Mouse (Mus musculus): Measurements from ENCODE around the gene Arl2bp. TPM values are rescaled to one million over a fixed set of nuclear protein-coding genes. Genes with fewer than 3 reads are reported as not detected.

Gene Arl2bp
- 99.9 and 112 TPM in 2 replicates for total RNA-seq (2023)

DNA sequence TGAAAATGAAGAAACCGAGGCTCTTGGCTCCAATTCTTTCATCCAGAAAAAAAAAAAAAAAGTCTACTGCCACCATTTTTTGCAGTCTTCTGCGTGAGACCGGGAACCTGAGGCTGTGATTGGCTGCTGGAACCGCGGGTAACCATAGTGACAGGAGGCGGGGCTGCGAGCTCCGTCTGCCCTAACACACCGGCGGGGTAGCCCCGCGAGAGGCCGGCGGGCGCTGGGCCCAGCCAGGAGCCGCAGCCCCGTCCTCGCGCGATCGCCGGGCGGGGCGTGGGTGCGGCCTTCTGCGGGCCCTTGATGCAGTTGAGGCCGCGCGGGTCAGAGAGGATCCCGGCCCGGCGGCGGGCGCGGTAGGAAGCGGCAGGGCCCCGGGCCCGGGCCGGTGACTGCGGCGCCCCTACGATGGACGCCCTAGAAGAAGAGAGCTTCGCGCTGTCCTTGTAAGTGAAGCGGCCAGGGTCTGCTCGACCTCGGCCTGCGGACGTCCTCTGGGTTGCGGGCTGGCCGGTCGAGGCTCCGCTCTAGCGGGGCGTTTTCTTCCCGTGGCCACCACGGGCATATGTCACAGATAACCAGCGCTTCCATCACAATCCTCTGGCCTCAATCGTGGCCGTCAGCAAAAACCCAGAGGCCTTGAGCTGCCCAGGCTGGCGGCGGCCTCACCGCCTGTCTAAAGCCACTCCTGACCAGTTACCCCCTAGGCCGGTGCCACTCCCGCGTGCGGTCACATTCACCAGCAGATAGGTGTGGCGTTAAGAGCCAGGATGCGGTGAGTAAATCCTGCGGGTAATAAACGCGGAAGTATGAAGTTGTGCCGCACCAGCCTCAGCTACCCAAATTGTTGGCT is at the start of gene Arl2bp:
Arl2bp (plus strand) TSS at position 145 of the 853 bp plus-strand sequence.

DNA sequence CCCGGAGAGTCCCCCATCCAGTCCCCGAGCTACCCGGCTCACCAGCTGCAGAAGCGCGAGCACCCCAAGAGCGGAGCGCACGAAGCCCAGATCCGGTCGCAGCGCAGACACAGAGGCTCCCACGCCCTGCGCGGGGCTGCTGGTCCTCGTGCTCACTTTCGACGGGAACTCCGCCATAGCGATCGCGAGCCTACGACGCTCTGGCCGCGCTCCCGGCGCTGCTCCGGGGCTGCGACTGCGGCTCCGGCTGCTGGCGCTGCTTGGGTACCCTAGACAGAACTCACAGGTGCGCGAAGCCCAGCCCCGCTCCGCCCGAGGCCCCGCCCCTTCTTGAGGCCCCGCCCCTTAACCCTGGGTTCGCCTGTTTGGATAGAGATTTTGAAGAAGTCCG is 29.6 kb downstream of the Arl2bp start, which contains the start of gene Pllp:
Pllp (minus strand) TSS at position 285 of the 391 bp plus-strand sequence.

Other genes with a start within 250 kb of the Arl2bp start
- 12.1 and 18.9 TPM in 2 replicates for gene Nlrc5, start 232.2 kb upstream of the Arl2bp start, total RNA-seq (2023)
- gene Cpne2, start 133.6 kb upstream of the Arl2bp start, total RNA-seq (2023): 138 and 192 TPM in 2 replicates
- gene Rspry1, start 64.7 kb upstream of the Arl2bp start, total RNA-seq (2023): 24.1 and 26.2 TPM in 2 replicates
- gene Fam192a, start 64.6 kb upstream of the Arl2bp start, total RNA-seq (2023): 21.8 and 24.0 TPM in 2 replicates
- gene Pllp, start 29.7 kb downstream of the Arl2bp start, total RNA-seq (2023): not detected in 2 replicates
- gene Ccl22, start 79.0 kb downstream of the Arl2bp start, total RNA-seq (2023): not detected in 2 replicates
- not detected in 2 replicates for gene Cx3cl1, start 105.4 kb downstream of the Arl2bp start, total RNA-seq (2023)
- not detected in 2 replicates for gene Ccl17, start 143.9 kb downstream of the Arl2bp start, total RNA-seq (2023)
- 20.1 and 22.0 TPM in 2 replicates for gene Coq9, start 171.7 kb downstream of the Arl2bp start, total RNA-seq (2023)
- 44.8 and 46.9 TPM in 2 replicates for gene Ciapin1, start 171.8 kb downstream of the Arl2bp start, total RNA-seq (2023)
- 35.4 and 45.1 TPM in 2 replicates for gene Polr2c, start 190.8 kb downstream of the Arl2bp start, total RNA-seq (2023)
- 1.1 and 1.5 TPM in 2 replicates for gene Dok4, start 209.7 kb downstream of the Arl2bp start, total RNA-seq (2023)

All from neutrophil, adult 65 days (primary cell).